Mouse (Mus musculus) megakaryocyte, adult 5-6 weeks (primary cell): ENCODE results near the gene Ptgs1. TPM values are rescaled to one million over a fixed set of nuclear protein-coding genes. Genes with fewer than 3 reads are reported as not detected.

ENCODE experiments used
- total RNA-seq, 2 experiments: library from RNA; stranded (forward) in 1 of 2; stranded (reverse) in 1 of 2; fragments of 153-499, 151-499 nt in 1 of 2; fragments of 221-1000, 200-1000 nt in 1 of 2; gene quantifications; 2 replicates each; pipeline versions ENCODE4 v1.2.3 to v1.2.4; 2015 to 2017

Gene Ptgs1
- total RNA-seq, 2 experiments from 2014 or later = 18.9 to 21.3 TPM

Other genes starting within 250 kb of the Ptgs1 start
- 87.6 and 88.1 TPM in 2 replicates for gene Ndufa8, start 181.0 kb upstream of the Ptgs1 start, total RNA-seq (2015)
- gene Ndufa8, start 181.0 kb upstream of the Ptgs1 start, total RNA-seq (2017) = 35.7 and 48.5 TPM in 2 replicates
- gene Morn5, start 181.0 kb upstream of the Ptgs1 start, total RNA-seq (2015) = 0.25 TPM in 1 of 2 replicates, not detected in the other
- gene Morn5, start 181.0 kb upstream of the Ptgs1 start, total RNA-seq (2017) = not detected in 2 replicates
- not detected in 2 replicates for gene Lhx6, start 125.0 kb upstream of the Ptgs1 start, total RNA-seq (2015)
- not detected in 2 replicates for gene Lhx6, start 125.0 kb upstream of the Ptgs1 start, total RNA-seq (2017)
- gene Mrrf, start 94.0 kb upstream of the Ptgs1 start, total RNA-seq (2015) = 9.3 and 10.1 TPM in 2 replicates
- 22.5 and 23.6 TPM in 2 replicates for gene Mrrf, start 94.0 kb upstream of the Ptgs1 start, total RNA-seq (2017)
- gene Rbm18, start 93.7 kb upstream of the Ptgs1 start, total RNA-seq (2015) = 36.4 and 37.8 TPM in 2 replicates
- gene Rbm18, start 93.7 kb upstream of the Ptgs1 start, total RNA-seq (2017) = 21.7 and 22.1 TPM in 2 replicates
- not detected in 2 replicates for gene Olfr338, start 143.1 kb downstream of the Ptgs1 start, total RNA-seq (2015)
- not detected in 2 replicates for gene Olfr338, start 143.1 kb downstream of the Ptgs1 start, total RNA-seq (2017)
- not detected in 2 replicates for gene Olfr339, start 188.5 kb downstream of the Ptgs1 start, total RNA-seq (2015)
- gene Olfr339, start 188.5 kb downstream of the Ptgs1 start, total RNA-seq (2017) = not detected in 2 replicates
- gene Olfr340, start 222.2 kb downstream of the Ptgs1 start, total RNA-seq (2015) = not detected in 2 replicates
- not detected in 2 replicates for gene Olfr340, start 222.2 kb downstream of the Ptgs1 start, total RNA-seq (2017)